Comparison of ENCODE assay signal across 14 mouse cellular contexts in the genomic region with DNA sequence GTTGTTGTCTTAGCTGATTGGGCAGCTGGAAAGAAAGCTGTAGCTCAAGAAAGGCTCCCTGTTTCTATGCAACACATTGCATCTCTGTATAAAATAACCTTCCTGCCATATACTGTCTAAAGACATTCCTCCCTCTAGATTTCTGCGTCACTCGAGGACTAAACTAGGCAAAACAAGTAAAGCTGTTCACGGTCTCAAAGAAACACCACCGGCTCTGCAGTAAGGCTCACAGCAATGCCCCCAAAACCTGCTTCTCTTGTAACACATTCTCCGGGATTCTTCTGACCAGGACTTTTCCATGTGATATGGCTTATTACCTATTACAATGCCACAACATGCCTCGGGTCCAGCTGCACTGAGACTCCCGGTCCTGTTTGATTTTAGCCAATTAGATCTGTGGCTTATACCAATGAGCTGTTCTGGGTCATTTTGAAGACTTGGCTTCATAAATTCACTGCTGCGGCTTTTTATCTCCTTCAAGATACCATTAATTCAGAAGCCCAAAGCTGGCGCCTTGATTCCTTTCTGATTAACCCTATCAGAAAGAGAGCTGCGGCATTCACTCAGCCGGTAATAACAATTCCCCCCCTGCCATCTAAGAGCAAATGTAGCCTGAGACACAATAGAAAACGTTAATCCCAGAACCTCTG.
DNase-seq lines count a peak whose midpoint lies in the region; ATAC-seq lines count a peak whose summit lies in the region.
"Had no signal": no experiment of that assay in that cellular context is flagged by ENCODE, and none has a peak within 500 bp of the region (broad histone marks: within the 10 kb centered on the region; RNA-seq: fewer than 3 reads in every experiment).

No protein-coding gene starts in this region.

- H3K4me3 ChIP-seq in midbrain, embryonic 15.5 days: peak overlapping the region; percentile 30
- no peak overlapping the region for H3K4me3 ChIP-seq in liver, embryonic 11.5 days (ENCODE audit: low read depth, low read length)
- H3K4me3 ChIP-seq: erythroblast, embryonic 14.5 days; heart, embryonic 15.5 days; liver, embryonic 15.5 days; stomach, embryonic 15.5 days had no signal

- H3K27ac ChIP-seq in midbrain, embryonic 15.5 days: peak overlapping the region; percentile 49; the same call in 1 of the 2 replicates
- H3K27ac ChIP-seq in liver, embryonic 11.5 days (ENCODE audit: low read depth, low read length): no peak overlapping the region
- H3K27ac ChIP-seq: heart, embryonic 15.5 days; liver, embryonic 15.5 days; stomach, embryonic 15.5 days had no signal

- intact Hi-C loops in gastrocnemius, postnatal 36 days (cut with DNase I): no loop called here

- 17% methylated on average over 12 of the region's 12 CpGs for WGBS in midbrain, embryonic 15.5 days
- WGBS in liver, embryonic 11.5 days: 72% methylated on average over 12 of the region's 12 CpGs

- H3K9ac ChIP-seq in midbrain, embryonic 15.5 days: peak overlapping the region; percentile 34
- H3K9ac ChIP-seq in liver, embryonic 11.5 days (ENCODE audit: low read depth, low read length): no peak overlapping the region
- H3K9ac ChIP-seq: heart, embryonic 15.5 days; liver, embryonic 15.5 days; stomach, embryonic 15.5 days had no signal

- no peaks in the 10 kb centered on the region for H3K27me3 ChIP-seq in midbrain, embryonic 15.5 days (replicated peaks)
- no peaks in the 10 kb centered on the region for H3K27me3 ChIP-seq in liver, embryonic 11.5 days (replicated peaks; ENCODE audit: control insufficient read depth, insufficient read depth, low read length)
- H3K27me3 ChIP-seq: heart, embryonic 15.5 days; liver, embryonic 15.5 days; stomach, embryonic 15.5 days had no signal

- H3K4me2 ChIP-seq in midbrain, embryonic 15.5 days: peak overlapping the region; percentile 50
- no peak overlapping the region for H3K4me2 ChIP-seq in liver, embryonic 11.5 days
- H3K4me2 ChIP-seq: heart, embryonic 15.5 days; liver, embryonic 15.5 days; stomach, embryonic 15.5 days had no signal

- peaks cover 14% of the 10 kb centered on the region for H3K4me1 ChIP-seq in midbrain, embryonic 15.5 days
- H3K4me1 ChIP-seq in liver, embryonic 11.5 days (replicated peaks; ENCODE audit: control insufficient read depth, insufficient read depth, low read length): no peaks in the 10 kb centered on the region
- H3K4me1 ChIP-seq: heart, embryonic 15.5 days; liver, embryonic 15.5 days; stomach, embryonic 15.5 days had no signal

- H3K36me3 ChIP-seq in midbrain, embryonic 15.5 days (replicated peaks): no peaks in the 10 kb centered on the region
- no peaks in the 10 kb centered on the region for H3K36me3 ChIP-seq in liver, embryonic 11.5 days (ENCODE audit: control insufficient read depth, insufficient read depth, low read length)
- H3K36me3 ChIP-seq: heart, embryonic 15.5 days; liver, embryonic 15.5 days; stomach, embryonic 15.5 days had no signal

- no peaks in the 10 kb centered on the region for H3K9me3 ChIP-seq in midbrain, embryonic 15.5 days
- H3K9me3 ChIP-seq in liver, embryonic 11.5 days (ENCODE audit: control insufficient read depth, low read length): no peaks in the 10 kb centered on the region
- H3K9me3 ChIP-seq: heart, embryonic 15.5 days; liver, embryonic 15.5 days; stomach, embryonic 15.5 days had no signal

- peak; percentile 78 for ATAC-seq in midbrain, embryonic 15.5 days (replicated peaks)
- ATAC-seq in liver, embryonic 11.5 days (replicated peaks; ENCODE audit: low FRiP score): no peak

- DNase-seq in right cerebral cortex, adult 18-20 months: peak; percentile 38
- DNase-seq in right cerebral cortex, postnatal 14 days: no peak
- DNase-seq in layer of hippocampus, adult 9-10 months (ENCODE audit: low spot score): peak; percentile 6
- DNase-seq in adrenal gland, postnatal 25 days: no peak
- no peak for DNase-seq in kidney, postnatal 14 days
- no peak for DNase-seq in liver, embryonic 11.5 days (ENCODE audit: low spot score)
- no peak for DNase-seq in gastrocnemius, postnatal 36 days
- DNase-seq: cerebellum, adult 11-12 months; kidney, postnatal 25 days had no signal

Comparison
In these comparisons a context has a peak if more than half of its experiments do, and no peak if none do; other contexts are left out.
1. DNase-seq: peak in right cerebral cortex, adult 18-20 months (single experiment) and layer of hippocampus, adult 9-10 months (single experiment); none in right cerebral cortex, postnatal 14 days (single experiment), adrenal gland, postnatal 25 days (single experiment), kidney, postnatal 14 days (single experiment), liver, embryonic 11.5 days (single experiment) and gastrocnemius, postnatal 36 days (0 of 2).